Mouse (Mus musculus): ENCODE data around the gene Abca6. TPM values are rescaled to one million over a fixed set of nuclear protein-coding genes. Genes with fewer than 3 reads are reported as not detected.

Gene Abca6
- polyA plus RNA-seq (2015; fragmentation: Nextera tagmentation; extraction: Ambion mirVana), result 0.27 and 0.43 TPM in 2 replicates

DNA sequence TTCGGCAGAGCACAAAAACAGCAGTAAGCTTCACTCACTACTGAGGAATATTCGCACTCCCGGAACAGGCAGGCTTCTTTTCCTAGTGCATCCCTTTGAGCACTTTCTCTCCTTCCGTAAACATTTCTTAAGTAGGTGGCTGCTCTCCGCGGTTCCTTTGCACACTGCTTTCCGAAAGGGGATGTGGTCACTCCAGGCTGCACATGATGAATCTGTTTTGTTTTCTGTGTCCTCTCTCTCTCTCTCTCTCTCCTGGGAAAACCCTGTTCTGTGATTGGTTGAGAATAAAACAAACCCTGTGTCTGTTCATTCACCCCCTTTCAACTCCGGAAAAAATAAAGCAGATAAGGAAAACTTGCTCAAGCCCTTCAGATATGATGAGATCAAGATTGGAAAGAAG, at the start of gene Abca6:
Gene Abca6, minus strand, starts transcription at position 243 of the 400 bp plus-strand sequence.
- no peak for DNase-seq (ENCODE audit: low spot score)

DNA sequence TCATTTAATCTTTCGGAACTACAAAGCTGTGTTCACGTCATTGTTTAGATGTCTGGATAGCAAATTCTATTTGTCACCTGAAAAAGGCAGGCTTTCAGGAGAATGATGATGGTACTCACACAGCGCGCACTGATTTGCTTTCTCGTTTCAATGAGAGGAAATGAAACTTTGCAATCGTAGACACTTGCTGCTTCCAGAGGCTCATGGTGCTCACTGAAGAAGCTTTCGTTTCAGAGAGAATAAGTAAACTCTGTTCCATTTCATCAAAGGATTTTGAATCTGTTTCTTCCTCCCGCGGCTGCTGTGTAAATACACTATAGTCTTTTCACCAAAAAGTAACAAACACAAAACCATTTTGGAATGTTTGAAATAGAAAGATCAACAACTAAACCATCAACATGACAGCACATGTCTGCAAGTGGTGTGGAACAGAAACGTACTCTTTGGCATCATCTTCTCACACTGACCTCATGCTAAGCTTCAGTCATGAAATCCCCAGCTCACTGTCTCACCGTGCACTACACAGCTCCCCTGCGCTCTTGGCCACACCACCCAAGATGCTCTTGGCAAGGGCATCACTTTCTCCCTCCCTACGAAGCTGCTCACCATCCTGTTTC, 46.4 kb upstream of the Abca6 start:
- no peak for DNase-seq (ENCODE audit: low spot score)

DNA sequence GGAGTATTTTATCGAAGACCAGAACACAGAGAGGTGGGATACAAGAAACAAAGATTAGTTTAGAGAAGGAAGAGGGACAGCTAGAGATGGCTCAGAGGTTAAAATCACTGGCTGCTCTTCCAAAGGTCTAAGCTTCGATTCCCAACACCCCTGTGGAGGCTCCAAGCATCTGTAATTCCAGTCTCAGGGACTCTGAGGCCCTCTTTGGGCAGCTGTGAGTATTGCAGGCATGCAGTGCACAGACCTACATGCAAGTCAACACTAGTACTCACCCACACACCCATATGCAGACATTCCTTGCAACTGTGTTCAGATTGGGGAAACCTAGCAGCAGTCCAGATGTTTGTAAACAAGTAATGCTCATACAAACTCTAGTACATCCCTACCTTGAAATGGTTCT, 39.0 kb upstream of the Abca6 start:
- DNase-seq (ENCODE audit: low spot score), result peak; percentile 3

DNA sequence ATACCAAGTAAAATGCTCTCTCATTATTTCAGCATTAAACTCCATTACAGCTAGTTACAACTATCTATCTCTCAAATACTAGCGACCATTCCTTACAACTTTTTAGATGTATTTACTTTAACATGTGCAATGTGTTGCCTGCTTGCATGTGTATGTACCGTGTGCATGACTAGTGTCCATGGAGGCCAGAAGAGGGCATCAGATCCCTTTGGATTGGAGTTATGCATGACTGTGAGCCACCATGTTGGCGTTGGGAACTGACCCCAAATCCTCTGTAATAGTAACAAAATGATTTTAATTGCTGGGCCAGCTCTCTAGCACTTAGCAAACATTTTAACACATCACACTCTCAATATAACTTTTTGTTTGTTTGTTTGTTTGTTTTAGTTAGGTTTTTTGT, 36.8 kb upstream of the Abca6 start:
- no peak for DNase-seq (ENCODE audit: low spot score)

DNA sequence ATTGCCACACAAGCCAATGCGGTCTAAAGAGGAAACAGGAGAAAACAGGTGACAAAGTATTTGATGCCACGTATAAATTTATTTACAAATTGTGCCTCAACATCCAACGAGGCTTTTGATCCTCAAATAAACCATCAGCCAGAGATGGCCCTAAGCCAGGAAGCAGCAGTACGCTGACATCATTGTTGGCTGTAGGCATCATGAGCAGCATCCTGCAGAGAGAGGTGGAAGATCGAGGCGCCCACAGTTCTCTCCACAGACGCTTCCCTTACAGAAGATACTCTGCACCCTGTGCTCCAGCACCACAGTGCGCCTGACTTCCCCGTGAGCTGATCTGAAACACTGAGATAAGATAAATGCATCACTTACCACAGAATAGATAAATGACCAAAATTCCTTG, 36.1 kb upstream of the Abca6 start:
- no peak for DNase-seq (ENCODE audit: low spot score)

DNA sequence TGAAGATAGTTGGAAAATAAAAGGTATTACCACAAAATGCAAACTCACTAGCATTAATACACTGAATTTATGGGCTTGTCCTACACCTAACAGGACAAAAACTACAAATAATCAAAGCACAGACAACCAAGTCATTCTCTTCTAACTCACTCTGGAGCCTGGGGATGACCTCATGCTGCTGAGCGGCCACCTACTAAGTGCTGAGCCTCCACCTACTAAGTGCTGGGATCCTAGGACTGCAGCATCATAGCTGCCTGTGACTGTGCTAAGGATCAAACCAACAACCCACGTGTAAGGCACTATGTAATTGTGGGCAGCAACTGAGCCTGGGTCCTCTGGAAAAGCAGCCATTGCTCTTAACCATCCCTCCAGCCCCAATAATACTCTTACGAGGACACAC, 34.8 kb upstream of the Abca6 start:
- no peak for DNase-seq (ENCODE audit: low spot score)

DNA sequence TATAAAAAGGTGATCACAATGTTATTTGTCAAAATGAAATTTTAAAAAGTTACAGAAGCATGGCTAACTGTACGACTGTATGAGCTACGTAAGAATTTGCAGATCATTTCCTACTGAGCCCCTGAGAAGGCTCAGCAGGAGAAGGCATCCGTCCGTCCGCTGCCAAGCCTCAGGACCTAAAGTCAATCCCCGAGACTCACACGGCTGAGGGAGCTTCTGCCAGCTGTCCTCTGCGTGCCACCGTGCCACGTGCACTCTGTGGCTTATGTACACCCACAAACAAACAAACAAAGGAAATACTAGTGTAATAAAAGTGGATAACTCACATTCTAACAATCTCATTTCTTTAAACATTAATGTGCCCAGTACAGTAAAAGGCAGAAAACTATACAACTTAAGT, 33.3 kb upstream of the Abca6 start:
- no peak for DNase-seq (ENCODE audit: low spot score)

DNA sequence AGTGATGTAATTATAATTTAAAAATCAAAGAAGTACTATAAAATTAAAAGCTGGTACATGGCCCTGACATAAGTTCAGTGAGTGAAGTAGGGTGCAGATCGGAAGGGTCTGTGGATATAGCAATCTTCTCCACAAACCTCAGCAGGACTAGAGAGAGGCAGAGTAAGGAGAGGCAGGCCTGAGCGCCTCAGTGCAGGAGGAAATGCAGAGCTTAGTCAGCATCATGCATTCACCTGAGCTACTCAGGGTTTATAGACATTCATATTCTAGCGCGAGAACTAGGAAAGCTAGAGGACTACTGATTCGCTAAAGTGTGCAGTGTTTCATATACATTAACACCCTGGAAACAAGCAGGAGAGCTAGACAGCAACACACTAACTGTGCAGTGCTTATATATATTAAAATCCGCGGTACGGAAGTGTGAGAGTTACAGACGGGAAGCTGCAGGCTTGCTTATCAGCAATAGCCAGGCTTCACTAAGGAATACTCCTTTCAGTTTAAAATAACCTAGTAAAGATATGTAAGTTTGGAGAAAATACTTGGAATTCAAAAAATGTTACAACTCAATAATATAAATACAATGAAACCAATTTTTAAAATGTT, 32.7 kb upstream of the Abca6 start:
- DNase-seq (ENCODE audit: low spot score), result no peak

DNA sequence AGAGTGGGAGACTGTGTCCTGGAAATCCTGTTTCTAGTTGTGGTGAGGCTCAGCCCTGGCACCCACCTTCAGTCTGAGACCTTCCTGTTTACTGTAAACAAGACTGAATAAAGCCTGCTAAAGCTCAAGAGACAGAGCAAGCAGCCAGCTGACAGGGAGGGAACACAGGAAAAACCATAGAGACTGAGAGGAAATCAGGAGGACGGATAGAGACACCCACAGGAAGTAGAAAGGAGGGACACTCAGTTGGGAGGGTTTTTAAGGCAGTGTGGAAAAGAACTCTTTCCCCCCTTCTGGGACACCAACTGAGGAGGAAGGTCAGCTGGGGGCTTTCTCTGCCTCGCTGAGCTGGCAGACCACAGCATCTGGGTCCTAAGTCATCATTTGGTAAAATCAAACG, 23.2 kb upstream of the Abca6 start:
- no peak for DNase-seq (ENCODE audit: low spot score)

DNA sequence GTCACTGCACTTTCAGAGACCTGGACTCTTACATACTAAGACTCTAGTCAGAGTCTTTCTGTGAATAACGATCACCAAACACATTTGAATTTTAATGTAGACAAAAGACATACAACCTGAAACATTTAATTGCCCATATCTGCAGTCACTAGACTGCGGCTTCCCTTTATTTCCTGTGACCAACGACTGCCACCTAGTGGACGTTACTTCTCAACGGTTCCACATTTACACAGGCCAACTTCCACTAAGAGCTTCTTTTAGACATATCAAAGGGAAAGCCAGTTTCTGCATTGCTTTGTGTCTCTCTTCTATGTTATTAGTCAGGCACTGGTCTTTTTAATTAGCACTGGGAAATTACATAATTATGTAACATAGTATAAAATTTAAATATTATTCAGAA, 20.2 kb upstream of the Abca6 start:
- DNase-seq (ENCODE audit: low spot score), result peak; percentile 78

DNA sequence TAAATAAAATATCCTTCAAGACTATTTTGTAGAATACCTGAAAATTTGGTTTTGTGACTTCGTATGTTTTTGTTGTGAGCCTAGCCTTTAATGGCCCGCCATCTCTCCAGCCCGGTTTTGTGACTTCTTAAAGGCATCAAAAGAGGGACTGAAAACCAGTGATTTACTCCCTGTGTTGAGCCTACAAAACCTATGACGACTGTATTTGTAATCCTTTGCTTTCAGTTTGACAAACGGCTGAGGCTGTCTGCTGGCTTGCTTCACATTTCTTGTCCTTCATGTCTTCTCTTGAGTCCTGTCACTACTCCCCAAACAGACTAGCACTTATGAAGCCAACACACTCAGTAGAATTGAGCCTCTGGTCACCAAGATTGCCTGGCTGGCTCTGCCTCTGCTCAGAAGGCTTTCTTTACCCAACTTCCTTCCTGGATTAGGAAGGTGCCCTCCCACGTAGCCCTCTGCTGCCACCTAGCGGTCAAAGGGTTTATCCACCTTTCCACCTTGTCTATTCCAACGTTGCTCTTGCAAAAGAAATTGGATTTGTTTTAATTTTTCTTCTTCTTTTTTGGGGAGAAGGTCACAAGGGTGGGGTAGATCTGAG, 16.8 kb upstream of the Abca6 start:
- peak; percentile 84 for DNase-seq (ENCODE audit: low spot score)

DNA sequence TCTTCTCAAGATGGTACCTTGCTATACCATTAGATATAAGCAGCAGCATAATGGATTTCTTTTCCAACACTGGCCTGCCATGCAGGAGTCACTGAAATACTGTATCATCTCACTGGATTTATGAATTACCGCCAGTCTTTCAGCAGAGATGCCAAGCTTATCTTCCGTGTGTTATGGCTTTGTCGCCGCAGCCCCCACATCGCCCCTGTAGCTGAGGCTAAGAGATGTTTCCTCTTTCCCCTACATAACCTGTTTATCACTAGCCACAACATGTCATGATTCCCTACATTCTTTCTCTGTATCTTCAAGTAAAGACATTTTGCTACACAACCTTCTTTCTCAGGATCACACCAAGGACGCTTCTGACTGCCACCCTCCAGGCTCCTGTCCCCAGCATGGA, 15.7 kb upstream of the Abca6 start:
- DNase-seq (ENCODE audit: low spot score), result no peak

DNA sequence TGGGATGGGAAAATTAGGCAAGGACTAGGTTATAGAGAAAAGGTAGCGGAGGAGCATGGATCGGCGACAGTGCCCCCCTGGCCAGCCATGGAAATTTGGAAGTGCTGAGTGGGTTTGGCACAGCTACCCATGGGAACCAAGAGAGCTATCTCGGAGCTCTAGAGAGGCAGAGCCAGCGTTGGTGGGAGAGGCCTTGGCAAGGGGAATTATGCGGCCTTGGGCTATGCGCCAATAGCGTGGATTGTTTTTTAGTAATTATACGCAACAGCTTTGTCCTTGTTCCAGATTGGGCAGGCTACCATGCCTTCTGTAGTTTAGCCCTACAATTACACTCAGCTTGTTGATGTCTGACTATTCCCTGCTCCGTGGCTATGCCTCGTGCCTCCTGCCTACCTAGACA, 15.2 kb upstream of the Abca6 start:
- no peak for DNase-seq (ENCODE audit: low spot score)

DNA sequence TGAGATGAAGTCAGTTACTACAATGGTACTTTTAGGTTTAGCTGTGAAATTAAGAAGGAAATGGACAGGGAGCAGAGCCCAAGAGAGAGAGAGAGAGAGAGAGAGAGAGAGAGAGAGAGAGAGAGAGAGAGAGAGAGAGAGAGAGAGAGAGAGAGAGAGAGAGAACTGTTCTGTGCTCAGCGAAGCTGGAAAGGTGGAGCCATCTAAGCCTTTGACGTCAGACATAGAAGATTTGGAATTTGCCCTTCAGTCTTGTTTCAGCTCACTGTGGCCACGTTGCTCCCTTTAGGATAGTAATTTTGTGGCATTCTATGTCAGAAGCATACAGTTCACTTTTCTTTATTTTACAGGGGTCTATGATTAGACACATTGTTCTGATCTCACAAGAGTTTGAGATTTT, 10.3 kb upstream of the Abca6 start:
- no peak for DNase-seq (ENCODE audit: low spot score)

DNA sequence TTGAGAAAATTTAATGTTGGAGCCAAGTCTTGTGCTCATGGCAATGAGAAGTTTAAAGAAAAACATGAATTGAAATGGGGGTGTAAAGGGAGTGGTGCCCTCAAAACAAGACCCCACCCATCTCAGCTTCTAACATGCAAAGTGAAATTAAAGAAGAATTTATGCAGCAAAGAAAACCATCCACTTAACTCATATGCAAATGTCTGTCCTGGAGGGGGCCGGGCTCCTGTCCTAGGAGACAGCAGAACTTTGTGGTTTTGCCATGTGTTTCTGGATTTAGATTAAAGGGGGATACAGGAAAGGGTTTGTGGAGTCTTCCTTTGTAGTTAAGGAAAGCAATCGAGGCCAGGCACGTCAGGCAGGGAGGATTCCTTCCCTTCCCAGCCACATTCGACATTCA, 6.3 kb upstream of the Abca6 start:
- no peak for DNase-seq (ENCODE audit: low spot score)

DNA sequence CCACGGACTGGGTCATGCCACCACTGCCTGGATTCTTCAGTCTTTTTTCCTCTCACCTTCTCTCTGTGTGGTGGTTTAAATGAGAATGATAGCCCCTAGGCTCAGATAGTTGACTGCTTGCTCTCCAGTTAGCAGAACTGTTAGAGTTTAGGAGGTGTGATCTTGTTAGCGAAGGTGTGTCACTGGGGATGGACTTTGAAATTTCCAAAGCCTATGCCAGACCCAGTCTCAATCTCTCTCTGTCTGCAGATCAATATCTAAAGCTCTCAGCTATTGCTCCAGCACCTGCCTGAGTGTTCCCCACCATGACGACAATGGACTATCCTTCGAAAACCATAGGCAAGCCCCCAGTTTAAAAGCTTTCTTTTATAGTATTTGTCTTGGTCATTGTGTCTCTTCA, 5.5 kb upstream of the Abca6 start:
- no peak for DNase-seq (ENCODE audit: low spot score)

DNA sequence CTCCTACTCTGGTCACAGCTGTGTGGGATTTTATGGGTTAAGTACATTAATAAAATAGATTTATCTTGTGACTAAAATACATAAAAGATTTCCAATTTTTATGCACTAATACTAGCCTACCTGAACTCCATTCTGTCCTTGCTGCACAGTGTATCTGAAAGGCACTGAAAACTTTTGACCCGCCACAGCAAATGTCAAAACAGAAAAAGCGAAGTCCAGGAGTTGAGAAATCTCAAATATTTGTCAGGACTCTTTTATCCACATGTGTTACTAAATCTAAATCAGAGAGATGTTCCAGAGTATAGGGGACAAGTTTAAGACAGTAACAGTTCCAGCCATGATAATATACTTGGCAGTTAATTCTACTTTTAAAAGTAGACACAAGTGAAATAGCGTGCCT, 680 bp upstream of the Abca6 start:
- no peak for DNase-seq (ENCODE audit: low spot score)

DNA sequence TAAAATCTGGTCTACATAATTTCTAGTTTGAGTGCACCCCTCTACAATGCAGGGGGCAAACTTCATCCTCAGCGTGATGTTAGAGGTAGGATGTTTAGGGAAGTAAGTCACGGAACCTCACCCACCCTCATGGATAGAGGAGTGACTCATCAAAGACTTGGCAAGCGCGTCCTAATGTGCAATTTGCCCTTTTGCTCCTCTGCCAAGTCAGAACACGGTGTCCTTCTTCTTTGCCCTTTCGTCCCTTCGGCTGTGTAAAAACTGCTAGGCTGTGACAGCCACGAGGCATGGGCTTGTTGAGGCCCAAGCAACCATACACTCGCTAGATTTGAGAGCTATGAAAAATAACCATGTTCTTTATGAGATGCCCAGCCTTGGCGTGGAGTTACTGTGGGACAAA, 6.8 kb downstream of the Abca6 start:
- DNase-seq (ENCODE audit: low spot score), result no peak

DNA sequence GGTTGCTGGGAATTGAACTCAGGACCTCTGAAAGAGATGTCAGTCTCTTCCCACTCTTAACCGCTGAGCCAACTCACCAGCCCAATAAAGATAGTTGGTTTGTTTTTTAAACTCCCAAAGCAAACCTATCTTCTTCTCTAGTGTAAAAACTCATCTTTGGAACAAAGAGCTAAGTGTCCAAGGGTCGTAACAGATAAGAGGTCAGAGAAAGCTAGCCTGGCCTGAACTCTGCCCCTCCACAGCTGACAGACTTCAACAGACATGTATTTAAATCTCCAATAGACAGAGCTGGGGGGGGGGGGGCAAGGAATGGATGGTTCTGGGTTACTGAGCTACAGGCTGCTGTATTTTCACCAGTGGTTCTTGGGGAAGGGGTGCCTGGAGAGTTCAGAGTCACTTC, 14.1 kb downstream of the Abca6 start:
- no peak for DNase-seq (ENCODE audit: low spot score)

DNA sequence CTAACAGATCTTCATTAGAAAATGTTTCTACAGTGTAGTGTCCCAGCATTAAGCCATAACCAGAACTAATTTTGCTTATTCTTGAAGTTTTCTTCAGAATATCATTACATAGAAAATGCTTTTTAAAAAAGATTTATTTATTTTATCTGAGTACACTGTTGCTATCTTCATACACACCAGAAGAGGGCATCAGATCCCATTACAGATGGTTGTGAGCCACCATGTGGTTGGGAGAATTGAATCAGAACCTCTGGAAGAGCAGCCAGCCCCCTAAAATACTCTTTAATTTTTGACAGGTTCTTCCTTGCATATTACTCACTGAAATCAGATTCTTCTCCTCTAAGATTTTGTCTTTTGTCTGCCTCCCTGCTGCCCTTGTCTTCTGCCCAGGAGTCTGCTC, 18.6 kb downstream of the Abca6 start:
- no peak for DNase-seq (ENCODE audit: low spot score)

DNA sequence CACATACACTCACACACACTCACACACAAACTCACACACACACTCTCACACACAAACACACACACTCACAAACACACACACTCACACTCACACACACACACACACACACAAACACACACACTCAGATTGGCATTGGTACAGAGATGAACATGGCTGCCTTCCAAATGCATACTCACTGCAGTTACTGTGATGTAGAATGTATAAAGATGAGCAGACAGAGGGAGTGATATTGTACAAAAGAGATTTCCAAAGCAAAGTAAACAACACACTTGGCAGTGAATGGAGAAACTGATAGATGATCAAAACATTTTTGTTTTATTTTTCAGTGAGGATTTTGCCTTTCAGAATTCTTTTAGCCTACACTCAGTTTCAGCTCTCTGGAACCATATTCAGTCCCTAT, 34.5 kb downstream of the Abca6 start:
- no peak for DNase-seq (ENCODE audit: low spot score)

DNA sequence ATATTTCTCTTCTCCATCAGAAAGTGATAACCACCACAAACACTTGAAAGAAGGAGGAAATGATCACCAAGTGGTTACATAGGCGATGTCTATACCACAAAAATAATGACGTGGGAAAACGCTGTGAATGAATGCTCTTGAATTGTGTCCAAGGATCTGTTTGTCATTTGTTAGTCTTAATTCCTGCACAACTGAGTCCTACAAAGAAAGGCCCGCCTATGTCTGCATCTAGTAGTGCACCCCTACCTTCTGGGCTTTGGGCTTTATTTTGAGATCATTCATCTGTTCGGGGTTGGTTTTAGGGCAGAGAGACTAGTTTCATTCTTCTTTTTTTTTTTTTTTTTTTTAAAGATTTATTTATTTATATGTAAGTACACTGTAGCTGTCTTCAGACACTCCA, 47.6 kb downstream of the Abca6 start:
- DNase-seq (ENCODE audit: low spot score), result no peak

DNA sequence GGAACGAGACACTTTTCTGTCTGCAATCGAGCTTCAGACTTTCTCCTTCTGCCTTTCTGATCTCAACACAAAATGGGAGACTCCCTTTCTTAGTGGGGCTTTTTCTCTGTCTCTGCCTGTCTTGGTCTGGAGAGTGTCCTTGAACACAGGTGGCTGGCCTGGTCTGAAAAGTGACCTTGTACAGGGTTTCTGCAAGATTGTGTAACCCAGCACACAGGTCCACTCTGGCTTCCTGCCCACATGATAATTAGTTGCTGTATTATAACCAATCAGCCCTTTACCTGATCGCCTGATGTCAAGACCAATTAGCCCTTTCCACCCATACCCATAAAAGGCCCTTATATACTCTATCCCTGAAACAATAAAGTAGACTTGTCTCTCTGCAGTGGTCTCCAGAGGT, 52.7 kb downstream of the Abca6 start:
- DNase-seq (ENCODE audit: low spot score), result no peak
